Mouse (Mus musculus) R1 (cell line): ENCODE data around the gene Adarb2.
A peak's percentile ranks its signal among the peaks of the same experiment; 100 is the strongest.

Source experiments
- DNase-seq: peaks from one replicate; pipeline ENCODE4 v3.0.0-alpha.2; 2018; ENCODE audit warnings: low read depth, low spot score

Gene Adarb2

GRCm38 (mm10) chr13:8366087-8366486, 163.4 kb downstream of the Adarb2 start:
- no peak for DNase-seq

GRCm38 (mm10) chr13:8369868-8370387, 167.3 kb downstream of the Adarb2 start:
- no peak for DNase-seq

- no peak for DNase-seq
Measured at GRCm38 (mm10) chr13:8388541-8388940, 185.9 kb downstream of the Adarb2 start.

- no peak for DNase-seq
Measured at GRCm38 (mm10) chr13:8400265-8401041, 197.8 kb downstream of the Adarb2 start.

GRCm38 (mm10) chr13:8402324-8402873, 199.7 kb downstream of the Adarb2 start:
- DNase-seq = no peak

- DNase-seq = no peak
Measured at GRCm38 (mm10) chr13:8406020-8406419, 203.4 kb downstream of the Adarb2 start.

GRCm38 (mm10) chr13:8410353-8411318, 208.0 kb downstream of the Adarb2 start:
- DNase-seq = no peak

GRCm38 (mm10) chr13:8424019-8424719, 221.5 kb downstream of the Adarb2 start:
- DNase-seq = no peak

GRCm38 (mm10) chr13:8439188-8439835, 236.6 kb downstream of the Adarb2 start:
- DNase-seq = no peak

- no peak for DNase-seq
Measured at GRCm38 (mm10) chr13:8445415-8445814, 242.7 kb downstream of the Adarb2 start.

- no peak for DNase-seq
Measured at GRCm38 (mm10) chr13:8448192-8448879, 245.7 kb downstream of the Adarb2 start.

- DNase-seq = no peak
Measured at GRCm38 (mm10) chr13:8451581-8451980, 248.9 kb downstream of the Adarb2 start.

GRCm38 (mm10) chr13:8456886-8457285, 254.2 kb downstream of the Adarb2 start:
- DNase-seq = no peak

GRCm38 (mm10) chr13:8457831-8458230, 255.2 kb downstream of the Adarb2 start:
- no peak for DNase-seq

GRCm38 (mm10) chr13:8467591-8468366, 265.1 kb downstream of the Adarb2 start:
- DNase-seq = peak; percentile 36

- DNase-seq = peak; percentile 51
Measured at GRCm38 (mm10) chr13:8476237-8476636, 273.6 kb downstream of the Adarb2 start.

GRCm38 (mm10) chr13:8478731-8479130, 276.1 kb downstream of the Adarb2 start:
- peak; percentile 82 for DNase-seq

- no peak for DNase-seq
Measured at GRCm38 (mm10) chr13:8479970-8480369, 277.3 kb downstream of the Adarb2 start.

- peak; percentile 61 for DNase-seq
Measured at GRCm38 (mm10) chr13:8481347-8481746, 278.7 kb downstream of the Adarb2 start.
